Mouse (Mus musculus): Measurements from ENCODE around the gene Dpf1. TPM values are rescaled to one million over a fixed set of nuclear protein-coding genes. Genes with fewer than 3 reads are reported as not detected.

The Dpf1 gene
- 1 to 10 TPM in 9 of 26 experiments, under 1 TPM in 3, not detected in 14; 0.41 to 7.0 (median 3.0) TPM for total RNA-seq (2018; cell fraction: chromatin; rRNA removed)
- total RNA-seq (2018; cell fraction: cytosol; rRNA removed): under 1 TPM in 21 of 26 experiments, not detected in 5; 0.06 to 0.99 (median 0.24) TPM
- 1 to 10 TPM in 6 of 26 experiments, under 1 TPM in 9, not detected in 11; 0.21 to 6.8 (median 0.80) TPM for total RNA-seq (2018; cell fraction: nucleus; rRNA removed)
- polyA plus RNA-seq (2018): 0.28 to 1.2 TPM (median 0.29 TPM) in 3 replicates

GRCm38 (mm10) chr7:29303738-29304462, at the start of gene Dpf1:
Gene Dpf1, plus strand, starts transcription at chr7:29303951.
- WGBS (ENCODE audit: missing documents): 2% methylated on average over 60 of the region's 67 CpGs
- Histone ChIP-seq H3K4me3 (ENCODE audit: inconsistent target) (no peak within 1 kb of the TSS), H3K36me3 (ENCODE audit: inconsistent target) (no peaks in the 10 kb centered on the region), H3K27ac (no peak within 1 kb of the TSS), H3K79me2 (ENCODE audit: inconsistent target) (no peaks in the 10 kb centered on the region)

GRCm38 (mm10) chr7:29255875-29256274, 47.9 kb upstream of the Dpf1 start:
- Histone ChIP-seq H3K4me3 (ENCODE audit: inconsistent target) (no peak overlapping the region), H3K36me3 (ENCODE audit: inconsistent target) (no peaks in the 10 kb centered on the region), H3K79me2 (ENCODE audit: inconsistent target) (no peaks in the 10 kb centered on the region), H3K27ac (no peak overlapping the region)
- 92% methylated on average over 3 of the region's 4 CpGs for WGBS (ENCODE audit: missing documents)

- 100% methylated on average over 1 of the region's 1 CpGs for WGBS (ENCODE audit: missing documents)
- Histone ChIP-seq H3K27ac (no peak overlapping the region), H3K36me3 (ENCODE audit: inconsistent target) (no peaks in the 10 kb centered on the region), H3K79me2 (ENCODE audit: inconsistent target) (no peaks in the 10 kb centered on the region), H3K4me3 (ENCODE audit: inconsistent target) (no peak overlapping the region)
These were observed 46.4 kb upstream of the Dpf1 start for GRCm38 (mm10) chr7:29257368-29257767.

- 88% methylated on average over 10 of the region's 10 CpGs for WGBS (ENCODE audit: missing documents)
- H3K36me3 ChIP-seq (ENCODE audit: inconsistent target): no peaks in the 10 kb centered on the region
- H3K4me3 ChIP-seq (ENCODE audit: inconsistent target): no peak overlapping the region
- H3K27ac ChIP-seq: no peak overlapping the region
- no peaks in the 10 kb centered on the region for H3K79me2 ChIP-seq (ENCODE audit: inconsistent target)
These were observed 43.7 kb upstream of the Dpf1 start for GRCm38 (mm10) chr7:29259781-29260730.

GRCm38 (mm10) chr7:29262151-29262550, 41.6 kb upstream of the Dpf1 start:
- WGBS (ENCODE audit: missing documents): 86% methylated on average over 6 of the region's 6 CpGs
- Histone ChIP-seq H3K4me3 (ENCODE audit: inconsistent target) (no peak overlapping the region), H3K27ac (no peak overlapping the region), H3K79me2 (ENCODE audit: inconsistent target) (no peaks in the 10 kb centered on the region), H3K36me3 (ENCODE audit: inconsistent target) (no peaks in the 10 kb centered on the region)

GRCm38 (mm10) chr7:29263831-29264230, 39.9 kb upstream of the Dpf1 start:
- no peaks in the 10 kb centered on the region for H3K79me2 ChIP-seq (ENCODE audit: inconsistent target)
- WGBS (ENCODE audit: missing documents): 91% methylated on average over 3 of the region's 3 CpGs
- no peak overlapping the region for H3K27ac ChIP-seq
- H3K36me3 ChIP-seq (ENCODE audit: inconsistent target): no peaks in the 10 kb centered on the region
- H3K4me3 ChIP-seq (ENCODE audit: inconsistent target): no peak overlapping the region

GRCm38 (mm10) chr7:29265636-29266035, 38.1 kb upstream of the Dpf1 start:
- H3K27ac ChIP-seq: no peak overlapping the region
- 96% methylated on average over 6 of the region's 7 CpGs for WGBS (ENCODE audit: missing documents)
- no peaks in the 10 kb centered on the region for H3K36me3 ChIP-seq (ENCODE audit: inconsistent target)
- H3K79me2 ChIP-seq (ENCODE audit: inconsistent target): no peaks in the 10 kb centered on the region
- no peak overlapping the region for H3K4me3 ChIP-seq (ENCODE audit: inconsistent target)

- Histone ChIP-seq H3K4me3 (ENCODE audit: inconsistent target) (no peak overlapping the region), H3K27ac (no peak overlapping the region), H3K36me3 (ENCODE audit: inconsistent target) (no peaks in the 10 kb centered on the region), H3K79me2 (ENCODE audit: inconsistent target) (no peaks in the 10 kb centered on the region)
- WGBS (ENCODE audit: missing documents): 95% methylated on average over 4 of the region's 4 CpGs
These were observed 36.8 kb upstream of the Dpf1 start for GRCm38 (mm10) chr7:29266931-29267330.

GRCm38 (mm10) chr7:29270445-29270844, 33.3 kb upstream of the Dpf1 start:
- 31% methylated on average over 4 of the region's 4 CpGs for WGBS (ENCODE audit: missing documents)
- H3K79me2 ChIP-seq (ENCODE audit: inconsistent target): no peaks in the 10 kb centered on the region
- no peaks in the 10 kb centered on the region for H3K36me3 ChIP-seq (ENCODE audit: inconsistent target)
- no peak overlapping the region for H3K27ac ChIP-seq
- H3K4me3 ChIP-seq (ENCODE audit: inconsistent target): no peak overlapping the region

- no peaks in the 10 kb centered on the region for H3K36me3 ChIP-seq (ENCODE audit: inconsistent target)
These were observed 31.9 kb upstream of the Dpf1 start for GRCm38 (mm10) chr7:29271687-29272465.

GRCm38 (mm10) chr7:29276715-29277114, 27.0 kb upstream of the Dpf1 start:
- no peak overlapping the region for H3K27ac ChIP-seq
- no peaks in the 10 kb centered on the region for H3K36me3 ChIP-seq (ENCODE audit: inconsistent target)

More at GRCm38 (mm10) chr7:29271687-29272465, 31.9 kb upstream of the Dpf1 start:
- H3K27ac ChIP-seq: no peak overlapping the region
- H3K4me3 ChIP-seq (ENCODE audit: inconsistent target): no peak overlapping the region
- 89% methylated on average over 7 of the region's 8 CpGs for WGBS (ENCODE audit: missing documents)
- no peaks in the 10 kb centered on the region for H3K79me2 ChIP-seq (ENCODE audit: inconsistent target)

GRCm38 (mm10) chr7:29277510-29277909, 26.2 kb upstream of the Dpf1 start:
- WGBS (ENCODE audit: missing documents): 93% methylated on average over 4 of the region's 4 CpGs
- Histone ChIP-seq H3K4me3 (ENCODE audit: inconsistent target) (no peak overlapping the region), H3K27ac (no peak overlapping the region), H3K36me3 (ENCODE audit: inconsistent target) (no peaks in the 10 kb centered on the region), H3K79me2 (ENCODE audit: inconsistent target) (no peaks in the 10 kb centered on the region)

More at GRCm38 (mm10) chr7:29276715-29277114, 27.0 kb upstream of the Dpf1 start:
- no peak overlapping the region for H3K4me3 ChIP-seq (ENCODE audit: inconsistent target)
- WGBS (ENCODE audit: missing documents): 73% methylated on average over 5 of the region's 5 CpGs
- no peaks in the 10 kb centered on the region for H3K79me2 ChIP-seq (ENCODE audit: inconsistent target)

GRCm38 (mm10) chr7:29279261-29279660, 24.5 kb upstream of the Dpf1 start:
- no peaks in the 10 kb centered on the region for H3K36me3 ChIP-seq (ENCODE audit: inconsistent target)
- no peaks in the 10 kb centered on the region for H3K79me2 ChIP-seq (ENCODE audit: inconsistent target)
- no peak overlapping the region for H3K27ac ChIP-seq
- no peak overlapping the region for H3K4me3 ChIP-seq (ENCODE audit: inconsistent target)

GRCm38 (mm10) chr7:29279924-29280323, 23.8 kb upstream of the Dpf1 start:
- H3K79me2 ChIP-seq (ENCODE audit: inconsistent target): no peaks in the 10 kb centered on the region
- no peaks in the 10 kb centered on the region for H3K36me3 ChIP-seq (ENCODE audit: inconsistent target)
- no peak overlapping the region for H3K27ac ChIP-seq
- no peak overlapping the region for H3K4me3 ChIP-seq (ENCODE audit: inconsistent target)
- 94% methylated on average over 8 of the region's 8 CpGs for WGBS (ENCODE audit: missing documents)
